Mouse (Mus musculus) midbrain, embryonic 15.5 days (tissue): ENCODE measurements around the gene St14. TPM values are rescaled to one million over a fixed set of nuclear protein-coding genes. Genes with fewer than 3 reads are reported as not detected.

Source experiments
- ATAC-seq: fragments of 200-750 bp; cut with Nextera tagmentation; replicated peaks from 2 replicates; pipeline ENCODE4 v1.8.0; 2017; ENCODE audit warnings: moderate TSS enrichment
- H3K27ac ChIP-seq: fragments of 300-500 bp; sonication (generic); 2 replicates; pipeline ENCODE4 v1.5.1; 2015; ENCODE audit warnings: mild to moderate bottlenecking, inconsistent platforms
- H3K27me3 ChIP-seq: fragments of 300-500 bp; sonication (generic); replicated peaks from 2 replicates; pipeline ENCODE4 v1.6.1; 2015; ENCODE audit warnings: inconsistent platforms
- H3K36me3 ChIP-seq: fragments of 300-500 bp; sonication (generic); replicated peaks from 2 replicates; pipeline ENCODE4 v1.6.1; 2015; ENCODE audit warnings: inconsistent platforms
- H3K4me1 ChIP-seq: fragments of 300-500 bp; sonication (generic); 2 replicates; pipeline ENCODE4 v1.6.1; 2015; ENCODE audit warnings: inconsistent platforms
- H3K4me2 ChIP-seq: fragments of 300-500 bp; sonication (generic); 2 replicates; pipeline ENCODE4 v1.6.1; 2015; ENCODE audit warnings: inconsistent platforms, mild to moderate bottlenecking, moderate library complexity
- H3K4me3 ChIP-seq: fragments of 300-500 bp; sonication (generic); 2 replicates; pipeline ENCODE4 v1.5.1; 2015; ENCODE audit warnings: mild to moderate bottlenecking, inconsistent platforms
- H3K9ac ChIP-seq: fragments of 300-500 bp; sonication (generic); 2 replicates; pipeline ENCODE4 v1.6.1; 2015; ENCODE audit warnings: mild to moderate bottlenecking, inconsistent platforms
- H3K9me3 ChIP-seq: fragments of 300-500 bp; sonication (generic); 2 replicates; pipeline ENCODE4 v1.6.1; 2016; ENCODE audit warnings: inconsistent platforms
- WGBS: fragments of 180-500 bp; shearing (Covaris S2); methylation state at CpG from one replicate; pipeline ENCODE4 v1.1.7; 2015; ENCODE audit warnings: mixed read lengths; 5-methylcytosine and 5-hydroxymethylcytosine counted together
- polyA plus RNA-seq: library from polyadenylated mRNA; unstranded; fragments of >200 nt; fragmentation: Nextera tagmentation; extraction: Ambion mirVana; gene quantifications from 2 replicates; pipeline ENCODE4 v1.2.1, GENCODE M21; 2015

Gene St14
- polyA plus RNA-seq, 1 experiment from 2014 or later = 1.1 TPM

- Histone ChIP-seq H3K36me3 (no peaks in the 10 kb centered on the region), H3K27ac (no peak overlapping the region), H3K4me1 (0 out of 2 replicates have a peak, but pooled peaks cover 3% of the 10 kb centered on the region), H3K9ac (no peak overlapping the region), H3K4me3 (no peak overlapping the region), H3K4me2 (no peak overlapping the region), H3K9me3 (no peaks in the 10 kb centered on the region), H3K27me3 (no peaks in the 10 kb centered on the region)
- ATAC-seq = no peak
- 85% methylated on average over 5 of the region's 5 CpGs for WGBS
Measured at GRCm38 (mm10) chr9:31119405-31119804, 12.2 kb downstream of the St14 start.

- 0 out of 2 replicates have a peak, but pooled peaks have one; percentile 33 for ATAC-seq
- H3K27ac ChIP-seq = no peak overlapping the region
- WGBS = 41% methylated on average over 11 of the region's 11 CpGs
Measured at GRCm38 (mm10) chr9:31118520-31119298, 12.9 kb downstream of the St14 start.

GRCm38 (mm10) chr9:31117488-31117887 is 14.2 kb downstream of the St14 start:
- no peak for ATAC-seq
- Histone ChIP-seq H3K27me3 (no peaks in the 10 kb centered on the region), H3K4me2 (no peak overlapping the region), H3K9ac (no peak overlapping the region), H3K36me3 (no peaks in the 10 kb centered on the region), H3K4me3 (no peak overlapping the region), H3K27ac (no peak overlapping the region), H3K4me1 (0 out of 2 replicates have a peak, but pooled peaks cover 3% of the 10 kb centered on the region), H3K9me3 (no peaks in the 10 kb centered on the region)
- 88% methylated on average over 6 of the region's 6 CpGs for WGBS

More at GRCm38 (mm10) chr9:31118520-31119298, 12.9 kb downstream of the St14 start:
- Histone ChIP-seq H3K4me1 (0 out of 2 replicates have a peak, but pooled peaks cover 3% of the 10 kb centered on the region), H3K36me3 (no peaks in the 10 kb centered on the region), H3K9ac (no peak overlapping the region), H3K27me3 (no peaks in the 10 kb centered on the region), H3K4me3 (no peak overlapping the region), H3K4me2 (no peak overlapping the region), H3K9me3 (no peaks in the 10 kb centered on the region)

GRCm38 (mm10) chr9:31117088-31117487 is 14.6 kb downstream of the St14 start:
- WGBS = 94% methylated on average over 11 of the region's 11 CpGs
- H3K4me2 ChIP-seq = no peak overlapping the region
- 0 out of 2 replicates have a peak, but pooled peaks cover under 1% of the 10 kb centered on the region for H3K4me1 ChIP-seq
- no peaks in the 10 kb centered on the region for H3K36me3 ChIP-seq
- no peak overlapping the region for H3K4me3 ChIP-seq
- H3K27me3 ChIP-seq = no peaks in the 10 kb centered on the region
- ATAC-seq = no peak
- no peak overlapping the region for H3K9ac ChIP-seq
- H3K27ac ChIP-seq = no peak overlapping the region
- no peaks in the 10 kb centered on the region for H3K9me3 ChIP-seq

GRCm38 (mm10) chr9:31115586-31115985 is 16.1 kb downstream of the St14 start:
- H3K27me3 ChIP-seq = no peaks in the 10 kb centered on the region
- no peaks in the 10 kb centered on the region for H3K9me3 ChIP-seq
- no peaks in the 10 kb centered on the region for H3K4me1 ChIP-seq
- H3K27ac ChIP-seq = no peak overlapping the region
- no peaks in the 10 kb centered on the region for H3K36me3 ChIP-seq
- no peak overlapping the region for H3K4me2 ChIP-seq
- H3K9ac ChIP-seq = no peak overlapping the region
- H3K4me3 ChIP-seq = no peak overlapping the region
- no peak for ATAC-seq

- Histone ChIP-seq H3K9me3 (no peaks in the 10 kb centered on the region), H3K27ac (no peak overlapping the region), H3K4me3 (no peak overlapping the region), H3K36me3 (no peaks in the 10 kb centered on the region), H3K4me1 (no peaks in the 10 kb centered on the region), H3K9ac (no peak overlapping the region), H3K27me3 (no peaks in the 10 kb centered on the region), H3K4me2 (no peak overlapping the region)
- ATAC-seq = no peak
- WGBS = 81% methylated on average over 8 of the region's 8 CpGs
Measured at GRCm38 (mm10) chr9:31108464-31108863, 23.2 kb downstream of the St14 start.

- ATAC-seq = no peak
- 80% methylated on average over 6 of the region's 6 CpGs for WGBS
- Histone ChIP-seq H3K4me1 (no peaks in the 10 kb centered on the region), H3K36me3 (no peaks in the 10 kb centered on the region), H3K4me2 (no peak overlapping the region), H3K27me3 (no peaks in the 10 kb centered on the region), H3K9ac (no peak overlapping the region), H3K4me3 (no peak overlapping the region), H3K27ac (no peak overlapping the region), H3K9me3 (no peaks in the 10 kb centered on the region)
Measured at GRCm38 (mm10) chr9:31098118-31098517, 33.5 kb downstream of the St14 start.

GRCm38 (mm10) chr9:31097088-31098082 is 34.3 kb downstream of the St14 start:
- WGBS = 75% methylated on average over 20 of the region's 20 CpGs
- H3K4me1 ChIP-seq = no peaks in the 10 kb centered on the region
- H3K9me3 ChIP-seq = no peaks in the 10 kb centered on the region
- no peak overlapping the region for H3K27ac ChIP-seq
- H3K36me3 ChIP-seq = no peaks in the 10 kb centered on the region
- H3K4me2 ChIP-seq = no peak overlapping the region
- no peak overlapping the region for H3K4me3 ChIP-seq
- no peak overlapping the region for H3K9ac ChIP-seq
- no peaks in the 10 kb centered on the region for H3K27me3 ChIP-seq
- no peak; the same call in 1 of the 2 replicates for ATAC-seq

GRCm38 (mm10) chr9:31092833-31093195 is 38.8 kb downstream of the St14 start:
- H3K36me3 ChIP-seq = no peaks in the 10 kb centered on the region
- no peak for ATAC-seq
- no peaks in the 10 kb centered on the region for H3K4me1 ChIP-seq

GRCm38 (mm10) chr9:31092111-31092832 is 39.4 kb downstream of the St14 start:
- no peak for ATAC-seq
- Histone ChIP-seq H3K27ac (no peak overlapping the region), H3K4me3 (no peak overlapping the region), H3K9ac (no peak overlapping the region), H3K9me3 (no peaks in the 10 kb centered on the region), H3K4me2 (no peak overlapping the region), H3K4me1 (no peaks in the 10 kb centered on the region), H3K36me3 (no peaks in the 10 kb centered on the region), H3K27me3 (no peaks in the 10 kb centered on the region)
- 92% methylated on average over 18 of the region's 18 CpGs for WGBS

More at GRCm38 (mm10) chr9:31092833-31093195, 38.8 kb downstream of the St14 start:
- WGBS = 91% methylated on average over 10 of the region's 10 CpGs
- no peaks in the 10 kb centered on the region for H3K27me3 ChIP-seq
- H3K9ac ChIP-seq = no peak overlapping the region
- no peak overlapping the region for H3K4me3 ChIP-seq
- no peaks in the 10 kb centered on the region for H3K9me3 ChIP-seq
- H3K27ac ChIP-seq = no peak overlapping the region
- no peak overlapping the region for H3K4me2 ChIP-seq

GRCm38 (mm10) chr9:31091162-31091581 is 40.5 kb downstream of the St14 start:
- peaks cover 2% of the 10 kb centered on the region; the same call in 1 of the 2 replicates for H3K4me1 ChIP-seq
- no peak overlapping the region for H3K4me3 ChIP-seq
- H3K36me3 ChIP-seq = no peaks in the 10 kb centered on the region
- no peak overlapping the region for H3K9ac ChIP-seq
- no peaks in the 10 kb centered on the region for H3K27me3 ChIP-seq
- no peaks in the 10 kb centered on the region for H3K9me3 ChIP-seq
- no peak overlapping the region for H3K4me2 ChIP-seq
- ATAC-seq = no peak
- 92% methylated on average over 10 of the region's 10 CpGs for WGBS
- no peak overlapping the region for H3K27ac ChIP-seq
